Mouse (Mus musculus): Measurements from ENCODE around the gene Slc6a8.

DNA sequence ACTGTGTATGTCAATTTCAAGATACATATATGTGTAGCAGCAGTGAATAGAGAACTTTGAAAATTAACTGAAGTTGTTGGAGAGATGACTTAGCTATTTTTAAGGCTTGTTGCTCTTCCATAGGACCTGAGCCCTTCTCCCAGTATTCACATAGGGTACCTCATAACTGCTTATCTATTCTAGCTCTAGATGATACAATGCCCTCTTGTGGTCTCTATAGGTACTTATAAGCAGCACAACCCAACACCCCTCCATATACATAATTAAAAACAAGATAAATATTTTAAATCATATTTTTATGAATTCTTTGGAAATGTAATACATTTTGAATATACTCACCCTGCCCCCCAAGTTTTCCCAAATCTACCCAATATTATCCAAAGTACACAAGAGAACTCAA, 9.8 kb upstream of the Slc6a8 start:
- TF ChIP-seq CTCF (IDR thresholded peaks at IDR 0.05; ENCODE audit: low read depth, low read length) (no peak), GATA1 (IDR thresholded peaks at IDR 0.05; ENCODE audit: borderline replicate concordance, low read length) (no peak), TAL1 (conservative IDR thresholded peaks at IDR 0.05; ENCODE audit: low read depth, low read length) (no peak), POLR2AphosphoS5 (IDR thresholded peaks at IDR 0.05; ENCODE audit: insufficient replicate concordance, low read depth, low read length) (no peak), GATA2 (IDR thresholded peaks at IDR 0.05; ENCODE audit: borderline replicate concordance, low read depth, low read length) (no peak)
